Mouse (Mus musculus): ENCODE results near the gene 2610301B20Rik. TPM values are rescaled to one million over a fixed set of nuclear protein-coding genes. Genes with fewer than 3 reads are reported as not detected.
"Not testable (repeated sequence)": the region's sequence is repeated elsewhere in the genome, so short reads cannot be mapped to it uniquely, and the experiment has no call there.

The 2610301B20Rik gene
- polyA plus RNA-seq, 1 experiment from 2014 or later, result 32.4 TPM

- no peaks in the 10 kb centered on the region for H3K36me3 ChIP-seq (replicated peaks)
- H3K4me3 ChIP-seq, result peak overlapping the region; percentile 90
- WGBS, result 3% methylated on average over 8 of the region's 8 CpGs
- DNase-seq (ENCODE audit: low spot score), result no peak
- peaks cover 12% of the 10 kb centered on the region for H3K4me1 ChIP-seq
- H3K27ac ChIP-seq (replicated peaks), result peak overlapping the region; percentile 96
- no peaks in the 10 kb centered on the region for H3K9me3 ChIP-seq
- H3K27me3 ChIP-seq (replicated peaks; ENCODE audit: low read depth, poor library complexity, severe bottlenecking), result no peaks in the 10 kb centered on the region
These were observed 764 bp upstream of the 2610301B20Rik start for GRCm38 (mm10) chr4:10873549-10873919.

GRCm38 (mm10) chr4:10874718-10875121, 422 bp downstream of the 2610301B20Rik start:
- under 1% methylated on average over 37 of the region's 37 CpGs for WGBS
- DNase-seq (ENCODE audit: low spot score), result no peak

GRCm38 (mm10) chr4:10875407-10875806, 1.1 kb downstream of the 2610301B20Rik start:
- peak overlapping the region; percentile 96 for H3K27ac ChIP-seq (replicated peaks)
- peaks cover 10% of the 10 kb centered on the region for H3K36me3 ChIP-seq (replicated peaks)
- peak overlapping the region; percentile 90 for H3K4me3 ChIP-seq
- DNase-seq (ENCODE audit: low spot score), result no peak
- no peaks in the 10 kb centered on the region for H3K27me3 ChIP-seq (replicated peaks; ENCODE audit: low read depth, poor library complexity, severe bottlenecking)
- no peaks in the 10 kb centered on the region for H3K9me3 ChIP-seq
- peaks cover 12% of the 10 kb centered on the region for H3K4me1 ChIP-seq

More at GRCm38 (mm10) chr4:10874718-10875121, 422 bp downstream of the 2610301B20Rik start:
- no peaks in the 10 kb centered on the region for H3K27me3 ChIP-seq (replicated peaks; ENCODE audit: low read depth, poor library complexity, severe bottlenecking)
- H3K36me3 ChIP-seq (replicated peaks), result peaks cover 6% of the 10 kb centered on the region
- H3K27ac ChIP-seq (replicated peaks), result peak overlapping the region; percentile 96
- H3K4me1 ChIP-seq, result peaks cover 12% of the 10 kb centered on the region
- peak overlapping the region; percentile 90 for H3K4me3 ChIP-seq
- no peaks in the 10 kb centered on the region for H3K9me3 ChIP-seq

- 88% methylated on average over 1 of the region's 1 CpGs for WGBS
These were observed 2.8 kb downstream of the 2610301B20Rik start for GRCm38 (mm10) chr4:10877057-10877456.

GRCm38 (mm10) chr4:10883740-10884408, 9.6 kb downstream of the 2610301B20Rik start:
- Histone ChIP-seq H3K4me3 (no peak overlapping the region), H3K4me1 (no peaks in the 10 kb centered on the region), H3K27me3 (replicated peaks; ENCODE audit: low read depth, poor library complexity, severe bottlenecking) (no peaks in the 10 kb centered on the region), H3K9me3 (peaks cover 12% of the 10 kb centered on the region), H3K36me3 (replicated peaks) (peaks cover 84% of the 10 kb centered on the region), H3K27ac (replicated peaks) (no peak overlapping the region)
- no peak for DNase-seq (ENCODE audit: low spot score)
- 95% methylated on average over 8 of the region's 8 CpGs for WGBS

More at GRCm38 (mm10) chr4:10877057-10877456, 2.8 kb downstream of the 2610301B20Rik start:
- Histone ChIP-seq H3K27me3 (replicated peaks; ENCODE audit: low read depth, poor library complexity, severe bottlenecking) (no peaks in the 10 kb centered on the region), H3K9me3 (no peaks in the 10 kb centered on the region), H3K4me3 (no peak overlapping the region), H3K4me1 (peaks cover 12% of the 10 kb centered on the region), H3K36me3 (replicated peaks) (peaks cover 20% of the 10 kb centered on the region), H3K27ac (replicated peaks) (no peak overlapping the region)
- DNase-seq (ENCODE audit: low spot score), result no peak

- H3K27me3 ChIP-seq (replicated peaks; ENCODE audit: low read depth, poor library complexity, severe bottlenecking), result no peaks in the 10 kb centered on the region
- DNase-seq (ENCODE audit: low spot score), result no peak
- 96% methylated on average over 10 of the region's 10 CpGs for WGBS
- H3K36me3 ChIP-seq (replicated peaks), result peaks cover 66% of the 10 kb centered on the region
- peaks cover 23% of the 10 kb centered on the region for H3K9me3 ChIP-seq
- H3K4me1 ChIP-seq, result no peaks in the 10 kb centered on the region
- H3K4me3 ChIP-seq, result no peak overlapping the region
- no peak overlapping the region for H3K27ac ChIP-seq (replicated peaks)
These were observed 14.5 kb downstream of the 2610301B20Rik start for GRCm38 (mm10) chr4:10888835-10889234.

GRCm38 (mm10) chr4:10896262-10896661, 22.0 kb downstream of the 2610301B20Rik start:
- no peaks in the 10 kb centered on the region for H3K4me1 ChIP-seq
- no peak for DNase-seq (ENCODE audit: low spot score)
- no peaks in the 10 kb centered on the region for H3K27me3 ChIP-seq (replicated peaks; ENCODE audit: low read depth, poor library complexity, severe bottlenecking)
- no peak overlapping the region for H3K27ac ChIP-seq (replicated peaks)
- no peaks in the 10 kb centered on the region for H3K9me3 ChIP-seq
- H3K36me3 ChIP-seq (replicated peaks), result peaks cover 42% of the 10 kb centered on the region
- H3K4me3 ChIP-seq, result no peak overlapping the region
- WGBS, result 86% methylated on average over 4 of the region's 4 CpGs

- Histone ChIP-seq H3K27me3 (replicated peaks; ENCODE audit: low read depth, poor library complexity, severe bottlenecking) (no peaks in the 10 kb centered on the region), H3K4me3 (no peak overlapping the region), H3K27ac (replicated peaks) (no peak overlapping the region), H3K36me3 (replicated peaks) (peaks cover 42% of the 10 kb centered on the region), H3K9me3 (no peaks in the 10 kb centered on the region), H3K4me1 (no peaks in the 10 kb centered on the region)
- no peak for DNase-seq (ENCODE audit: low spot score)
These were observed 22.6 kb downstream of the 2610301B20Rik start for GRCm38 (mm10) chr4:10896859-10897258.

GRCm38 (mm10) chr4:10905234-10905801, 31.0 kb downstream of the 2610301B20Rik start:
- H3K4me3 ChIP-seq, result peak overlapping the region; percentile 41

GRCm38 (mm10) chr4:10911417-10911816, 37.1 kb downstream of the 2610301B20Rik start:
- WGBS, result 44% methylated on average over 7 of the region's 7 CpGs
- not testable (repeated sequence) for H3K27me3 ChIP-seq (replicated peaks; ENCODE audit: low read depth, poor library complexity, severe bottlenecking); H3K4me1 ChIP-seq; H3K27ac ChIP-seq (replicated peaks); H3K36me3 ChIP-seq (replicated peaks); DNase-seq (ENCODE audit: low spot score); H3K4me3 ChIP-seq; H3K9me3 ChIP-seq

More at GRCm38 (mm10) chr4:10905234-10905801, 31.0 kb downstream of the 2610301B20Rik start:
- 0 out of 2 replicates have a peak, but pooled peaks cover 3% of the 10 kb centered on the region for H3K27me3 ChIP-seq (replicated peaks; ENCODE audit: low read depth, poor library complexity, severe bottlenecking)
- peaks cover 15% of the 10 kb centered on the region for H3K4me1 ChIP-seq
- H3K9me3 ChIP-seq, result no peaks in the 10 kb centered on the region
- DNase-seq (ENCODE audit: low spot score), result peak; percentile 56
- WGBS, result 4% methylated on average over 13 of the region's 13 CpGs
- H3K36me3 ChIP-seq (replicated peaks), result no peaks in the 10 kb centered on the region
- H3K27ac ChIP-seq (replicated peaks), result peak overlapping the region; percentile 81

GRCm38 (mm10) chr4:10911909-10912478, 37.7 kb downstream of the 2610301B20Rik start:
- H3K27ac ChIP-seq (replicated peaks), result no peak overlapping the region
- H3K9me3 ChIP-seq, result no peaks in the 10 kb centered on the region
- 83% methylated on average over 6 of the region's 6 CpGs for WGBS
- H3K4me3 ChIP-seq, result no peak overlapping the region
- DNase-seq (ENCODE audit: low spot score), result no peak
- H3K36me3 ChIP-seq (replicated peaks), result no peaks in the 10 kb centered on the region
- H3K27me3 ChIP-seq (replicated peaks; ENCODE audit: low read depth, poor library complexity, severe bottlenecking), result 0 out of 2 replicates have a peak, but pooled peaks cover 3% of the 10 kb centered on the region
- no peaks in the 10 kb centered on the region for H3K4me1 ChIP-seq

- H3K4me3 ChIP-seq, result no peak overlapping the region
- no peaks in the 10 kb centered on the region for H3K36me3 ChIP-seq (replicated peaks)
- 24% methylated on average over 7 of the region's 7 CpGs for WGBS
- no peak overlapping the region for H3K27ac ChIP-seq (replicated peaks)
- no peaks in the 10 kb centered on the region for H3K4me1 ChIP-seq
- DNase-seq (ENCODE audit: low spot score), result peak; percentile 81
- H3K27me3 ChIP-seq (replicated peaks; ENCODE audit: low read depth, poor library complexity, severe bottlenecking), result 0 out of 2 replicates have a peak, but pooled peaks cover 3% of the 10 kb centered on the region
- no peaks in the 10 kb centered on the region for H3K9me3 ChIP-seq
These were observed 38.5 kb downstream of the 2610301B20Rik start for GRCm38 (mm10) chr4:10912611-10913301.
